Mouse (Mus musculus): ENCODE results near the gene Pcolce2. TPM values are rescaled to one million over a fixed set of nuclear protein-coding genes. Genes with fewer than 3 reads are reported as not detected.
A peak's percentile ranks its signal among the peaks of the same experiment; 100 is the strongest.

Gene Pcolce2
- total RNA-seq, 2 experiments from 2014 or later, result 7.6 to 10.6 TPM

GRCm38 (mm10) chr9:95653363-95653762 lies 16.0 kb downstream of the Pcolce2 start:
- DNase-seq (ENCODE audit: low spot score), result no peak

- peak; percentile 35 for DNase-seq (ENCODE audit: low spot score)
Observed at GRCm38 (mm10) chr9:95654356-95654755, 17.0 kb downstream of the Pcolce2 start.

DNA sequence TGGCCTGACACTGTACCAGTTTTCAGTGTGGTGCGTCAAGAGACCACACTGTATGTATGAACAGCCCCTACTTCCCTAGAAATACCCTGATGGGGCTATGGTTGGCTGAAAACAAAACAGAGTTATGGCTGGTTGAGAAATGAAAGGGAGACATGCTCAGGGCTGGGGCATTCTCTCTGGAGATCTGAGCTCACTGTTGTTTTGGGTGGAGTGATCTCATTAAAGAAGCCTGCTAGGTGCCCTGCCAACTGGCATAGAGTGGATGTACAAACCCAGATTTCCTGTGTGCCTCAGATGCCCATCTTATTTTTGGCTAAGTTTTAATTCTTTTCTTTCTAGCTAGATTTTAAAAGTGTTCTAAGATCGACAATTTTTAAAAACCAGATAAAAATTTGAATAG lies 20.5 kb downstream of the Pcolce2 start:
- DNase-seq (ENCODE audit: low spot score), result peak; percentile 48

DNA sequence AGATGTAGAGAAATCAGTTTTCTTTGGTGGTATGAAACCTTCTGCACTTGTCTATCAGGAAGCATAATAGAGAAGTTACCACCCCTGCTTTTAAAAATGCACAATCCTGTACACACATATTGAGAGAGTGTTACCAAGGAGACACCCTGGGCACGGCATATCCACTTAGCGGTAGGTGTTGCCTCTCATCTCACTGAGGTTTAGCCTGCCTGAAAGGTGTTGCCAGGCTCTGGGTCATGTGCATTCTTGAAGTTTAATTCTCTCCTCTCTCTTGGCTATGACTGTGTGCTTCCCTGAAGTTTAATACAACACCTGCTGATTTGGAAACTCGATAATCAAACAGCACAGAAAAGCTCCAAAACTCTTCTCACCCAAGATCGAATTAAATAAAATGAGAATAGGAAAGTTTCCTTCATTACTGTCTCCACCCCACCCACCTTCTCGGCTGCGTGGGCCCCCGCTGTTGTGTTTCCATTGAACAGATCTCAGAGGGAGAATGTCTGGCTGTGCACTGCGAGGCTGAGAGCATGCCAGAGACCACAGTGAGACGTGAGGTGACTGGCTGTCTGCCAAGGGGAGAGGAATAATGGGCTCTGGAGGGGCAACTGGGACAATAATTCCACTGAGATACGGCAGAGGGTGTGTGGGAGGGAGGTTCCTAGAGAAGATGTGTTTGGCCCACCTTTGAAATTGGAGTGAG lies 27.0 kb downstream of the Pcolce2 start:
- DNase-seq (ENCODE audit: low spot score), result no peak

DNA sequence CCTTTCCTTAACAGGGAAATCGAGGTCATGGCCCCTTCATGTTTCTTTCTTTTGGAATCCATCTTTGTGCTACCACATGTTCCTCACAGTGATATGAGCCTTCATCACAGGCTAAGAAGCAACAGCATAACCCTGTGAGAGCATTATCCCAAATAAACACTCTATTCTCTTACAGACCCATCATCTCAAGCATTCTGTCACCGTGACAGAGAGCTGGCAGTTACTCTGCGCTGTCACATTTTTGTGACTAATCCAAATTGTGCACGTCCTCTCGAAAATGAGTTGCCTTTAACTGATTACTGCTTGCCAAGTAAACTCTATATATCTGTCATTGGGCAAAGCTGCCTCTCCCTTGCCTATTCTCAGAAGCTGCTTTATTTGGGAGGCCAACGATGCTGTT lies 28.4 kb downstream of the Pcolce2 start:
- DNase-seq (ENCODE audit: low spot score), result no peak

GRCm38 (mm10) chr9:95667836-95668235 lies 30.4 kb downstream of the Pcolce2 start:
- peak; percentile 50 for DNase-seq (ENCODE audit: low spot score)

DNA sequence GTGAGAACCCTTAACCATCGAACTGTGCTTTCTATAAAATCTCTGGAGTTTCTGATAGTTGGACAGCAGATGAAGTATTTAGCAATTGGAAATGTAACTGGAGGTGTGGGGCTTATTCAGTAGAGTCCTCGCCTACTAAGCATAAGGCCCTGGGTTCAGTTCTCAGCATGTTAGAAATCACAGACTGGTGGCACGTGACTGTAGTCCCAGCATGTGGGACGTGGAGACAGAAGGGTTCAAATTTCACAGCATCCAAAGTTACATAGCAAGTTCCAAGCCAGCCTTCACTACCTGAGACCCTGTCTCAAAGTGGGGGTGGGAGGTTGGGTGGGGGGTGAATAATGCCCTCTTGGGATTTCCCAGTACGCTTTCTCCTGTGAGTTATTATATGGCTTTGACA lies 30.9 kb downstream of the Pcolce2 start:
- no peak for DNase-seq (ENCODE audit: low spot score)

- no peak for DNase-seq (ENCODE audit: low spot score)
Observed at GRCm38 (mm10) chr9:95672331-95672730, 34.9 kb downstream of the Pcolce2 start.

DNA sequence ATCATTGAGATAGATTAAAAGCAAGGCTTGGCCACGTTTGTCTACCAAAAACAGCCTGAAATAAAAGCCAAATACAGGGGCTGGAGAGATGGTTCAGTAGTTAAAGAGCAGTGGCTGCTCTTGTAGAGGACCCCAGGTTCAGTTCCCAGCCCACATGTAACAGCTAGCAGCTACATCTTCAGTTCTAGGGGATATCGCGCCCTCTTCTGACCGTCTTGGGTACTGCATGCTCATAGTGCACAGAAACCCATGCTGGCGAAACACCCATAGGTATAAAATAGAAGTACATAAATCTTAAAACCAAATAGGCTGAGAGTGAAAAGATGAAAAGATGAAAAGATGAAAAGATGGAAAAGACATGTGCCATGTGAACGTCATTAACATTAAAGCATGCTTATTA lies 35.4 kb downstream of the Pcolce2 start:
- no peak for DNase-seq (ENCODE audit: low spot score)

- DNase-seq (ENCODE audit: low spot score), result peak; percentile 79
Observed at GRCm38 (mm10) chr9:95675064-95675699, 37.8 kb downstream of the Pcolce2 start.

GRCm38 (mm10) chr9:95676021-95676420 lies 38.6 kb downstream of the Pcolce2 start:
- no peak for DNase-seq (ENCODE audit: low spot score)

DNA sequence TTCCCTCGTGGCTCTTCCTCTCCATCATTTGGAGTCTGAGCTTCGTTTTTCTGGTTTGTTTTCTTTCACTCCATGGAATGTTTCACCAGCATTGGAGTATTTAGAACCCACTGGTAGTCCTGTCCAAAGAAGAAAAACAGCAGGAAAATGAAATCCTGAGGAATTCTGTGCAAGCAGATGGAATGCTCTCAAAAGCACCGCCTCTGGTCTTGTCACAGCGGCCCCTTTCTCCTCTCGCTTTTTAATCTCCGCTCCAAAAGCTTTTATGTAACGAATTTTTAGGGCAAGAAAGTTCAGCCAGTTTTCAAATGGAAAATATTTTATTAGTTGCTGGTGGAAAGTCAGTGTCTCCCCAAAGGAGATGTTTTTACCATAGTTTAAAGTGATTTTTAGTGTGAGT lies 42.6 kb downstream of the Pcolce2 start:
- no peak for DNase-seq (ENCODE audit: low spot score)

GRCm38 (mm10) chr9:95680691-95681090 lies 43.3 kb downstream of the Pcolce2 start:
- no peak for DNase-seq (ENCODE audit: low spot score)

GRCm38 (mm10) chr9:95685660-95686440 lies 48.4 kb downstream of the Pcolce2 start:
- no peak for DNase-seq (ENCODE audit: low spot score)

GRCm38 (mm10) chr9:95688064-95688463 lies 50.7 kb downstream of the Pcolce2 start:
- DNase-seq (ENCODE audit: low spot score), result peak; percentile 37

GRCm38 (mm10) chr9:95692823-95693222 lies 55.4 kb downstream of the Pcolce2 start:
- DNase-seq (ENCODE audit: low spot score), result no peak

DNA sequence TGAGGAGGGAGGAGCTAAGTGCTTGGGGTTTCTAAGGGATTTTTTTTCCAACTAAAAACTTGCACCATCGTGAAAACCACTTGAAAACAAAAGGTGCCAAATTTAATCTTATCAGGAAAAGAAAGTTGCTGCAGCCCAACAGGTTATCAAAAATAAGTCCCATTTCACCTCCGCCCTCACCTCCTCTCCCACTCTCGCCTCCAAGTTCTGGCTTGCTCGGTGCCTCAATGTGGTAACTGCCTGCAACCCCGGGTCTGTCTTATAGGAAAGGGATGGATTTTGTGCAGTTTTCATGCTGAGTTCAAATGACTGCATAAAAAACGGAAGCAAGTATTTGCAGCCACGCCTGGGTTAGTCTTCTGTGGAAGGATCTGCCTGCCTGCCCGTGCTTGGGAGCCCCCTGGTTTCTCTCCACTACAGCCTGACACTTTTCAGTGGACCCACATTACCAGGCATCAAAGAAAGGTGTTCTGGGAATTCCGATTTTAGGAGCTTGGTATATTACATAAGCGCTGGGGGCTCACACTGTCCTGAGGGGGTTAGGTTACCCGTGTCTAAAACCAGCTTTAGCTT lies 56.2 kb downstream of the Pcolce2 start:
- DNase-seq (ENCODE audit: low spot score), result no peak

DNA sequence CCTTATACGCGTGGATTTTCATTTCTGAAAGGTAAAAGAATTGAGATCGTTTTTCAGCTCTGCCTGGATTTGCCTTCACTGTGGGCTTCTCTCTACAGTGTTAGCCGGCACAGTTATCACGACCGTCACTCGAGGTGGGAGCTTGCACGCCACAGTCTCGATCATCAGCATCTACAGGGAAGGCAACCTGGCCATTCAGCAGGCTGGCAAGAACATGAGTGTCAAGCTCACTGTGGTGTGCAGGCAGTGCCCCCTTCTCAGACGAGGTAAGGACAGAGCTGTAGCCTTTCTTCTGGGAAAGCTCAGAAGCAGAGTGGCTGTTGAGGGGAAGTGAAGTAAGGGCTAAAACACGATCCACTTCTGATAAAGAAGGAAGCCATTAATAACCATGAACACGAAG lies 57.1 kb downstream of the Pcolce2 start:
- no peak for DNase-seq (ENCODE audit: low spot score)

- no peak for DNase-seq (ENCODE audit: low spot score)
Observed at GRCm38 (mm10) chr9:95695023-95695422, 57.6 kb downstream of the Pcolce2 start.

DNA sequence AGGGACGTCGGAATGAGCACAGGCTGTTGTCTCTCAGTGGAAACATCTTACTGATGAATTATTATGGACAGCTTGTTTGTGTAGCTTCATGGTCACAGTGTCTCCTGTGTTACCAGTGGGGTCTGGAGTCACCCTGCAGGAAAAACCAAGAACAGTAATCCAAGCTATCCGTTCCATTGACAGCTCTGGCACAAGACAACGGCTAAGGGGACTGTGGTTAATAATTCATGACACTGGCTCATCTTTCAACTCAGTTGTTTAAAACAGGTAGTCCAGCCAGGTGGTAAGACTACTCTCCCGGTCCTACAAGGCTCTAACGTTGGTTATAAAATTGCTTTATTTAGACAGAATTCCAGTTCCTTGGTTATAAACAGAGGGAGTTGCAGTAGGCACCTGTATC lies 59.2 kb downstream of the Pcolce2 start:
- DNase-seq (ENCODE audit: low spot score), result no peak

DNA sequence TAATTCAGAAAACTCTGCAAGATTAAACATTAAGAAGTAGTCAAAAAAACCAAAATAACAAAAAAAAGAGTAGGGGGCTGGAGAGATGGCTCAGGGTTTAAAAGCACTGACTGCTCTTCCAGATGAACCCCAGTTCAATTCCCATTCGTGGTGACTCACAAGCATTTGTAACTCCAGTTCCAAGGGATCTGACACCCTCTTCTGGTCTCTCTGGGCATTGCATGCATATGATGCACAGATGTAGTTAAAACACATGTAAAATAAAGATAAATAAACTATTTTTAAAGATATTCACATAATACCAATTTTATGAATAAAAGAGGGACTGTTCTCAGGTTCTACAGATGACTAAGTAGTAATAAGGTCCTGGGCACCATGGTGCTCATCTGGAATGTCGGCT lies 60.4 kb downstream of the Pcolce2 start:
- no peak for DNase-seq (ENCODE audit: low spot score)

DNA sequence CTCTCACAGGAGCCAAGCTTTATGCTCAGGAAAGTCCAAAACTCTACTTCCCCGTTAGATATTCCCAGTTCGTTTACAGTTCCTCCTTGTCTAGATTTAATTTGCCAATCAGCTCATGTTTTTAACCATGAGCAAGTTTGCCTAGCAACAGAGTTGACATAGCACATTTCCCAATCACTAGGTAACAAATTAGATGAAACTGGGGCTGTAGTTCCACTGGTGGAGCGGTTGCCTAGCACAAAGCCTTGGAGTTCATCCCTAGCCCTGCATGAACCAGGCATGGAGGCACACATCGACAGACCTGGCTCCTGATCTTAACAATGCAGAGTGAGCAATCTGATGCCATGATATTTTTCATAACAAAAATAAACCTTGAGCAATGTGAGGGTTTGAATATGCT lies 61.9 kb downstream of the Pcolce2 start:
- DNase-seq (ENCODE audit: low spot score), result no peak
